Mouse (Mus musculus) monocyte, adult 59 days (primary cell): Measurements from ENCODE around the gene Samd7. TPM values are rescaled to one million over a fixed set of nuclear protein-coding genes. Genes with fewer than 3 reads are reported as not detected.

Source experiments
- total RNA-seq, 2 experiments: library from RNA; stranded (reverse); gene quantifications; one replicate each; pipeline ENCODE4 v1.2.4; 2023

Samd7 gene
- total RNA-seq, result not detected

GRCm38 (mm10) chr3:30746006-30746405, at the start of gene Samd7:
TSS of gene Samd7 (plus strand) at chr3:30746293.

GRCm38 (mm10) chr3:30699711-30700505, 46.2 kb upstream of the Samd7 start, which contains the start of gene Lrrc31:
TSS of gene Lrrc31 (minus strand) at chr3:30699843.

GRCm38 (mm10) chr3:30792737-30793402, 46.8 kb downstream of the Samd7 start, which contains the start of gene Sec62:
TSS of gene Sec62 (plus strand) at chr3:30792875.

Other genes with a start within 250 kb of the Samd7 start
- gene Mecom, start 198.3 kb upstream of the Samd7 start, total RNA-seq, result not detected
- not detected for gene Actrt3, start 146.4 kb upstream of the Samd7 start, total RNA-seq
- 10 to 100 TPM; 30.1 to 43.8 TPM for gene Mynn, start 144.2 kb upstream of the Samd7 start, total RNA-seq
- not detected for gene Lrriq4, start 101.8 kb upstream of the Samd7 start, total RNA-seq
- gene Lrrc34, start 98.4 kb upstream of the Samd7 start, total RNA-seq, result not detected
- gene Lrrc31, start 46.5 kb upstream of the Samd7 start, total RNA-seq, result not detected
- 10 to 100 TPM; 47.1 to 54.4 TPM for gene Sec62, start 46.6 kb downstream of the Samd7 start, total RNA-seq
- gene Gpr160, start 109.7 kb downstream of the Samd7 start, total RNA-seq, result 10 to 100 TPM; 14.5 to 17.8 TPM
- 10 to 100 TPM; 49.9 to 51.5 TPM for gene Phc3, start 223.1 kb downstream of the Samd7 start, total RNA-seq
- 10 to 100 TPM; 13.7 to 17.5 TPM for gene Prkci, start 249.5 kb downstream of the Samd7 start, total RNA-seq